20 mouse cellular contexts compared by ENCODE assay signal in genomic region chr3:149001364-149001763, GRCm38 (mm10). TPM values are rescaled to one million over a fixed set of nuclear protein-coding genes. Genes with fewer than 3 reads are reported as not detected.
DNase-seq lines count a peak whose midpoint lies in the region; ATAC-seq and TF ChIP-seq lines count a peak whose summit lies in the region.
"Had no signal": no experiment of that assay in that cellular context is flagged by ENCODE, and none has a peak within 500 bp of the region (broad histone marks: within the 10 kb centered on the region; RNA-seq: fewer than 3 reads in every experiment).

No protein-coding gene starts in this region.

- ATAC-seq in forebrain, embryonic 15.5 days (replicated peaks) = 0 out of 2 replicates have a peak, but pooled peaks have one; percentile 26
- ATAC-seq in forebrain, postnatal 0 days = no peak
- ATAC-seq in liver, embryonic 16.5 days (ENCODE audit: low read depth) = peak; percentile 48; the same call in 1 of the 2 replicates
- ATAC-seq: activated CD4-positive, CD25-positive, alpha-beta regulatory T cell, adult 4 months; forebrain, embryonic 13.5 days had no signal

- no peaks in the 10 kb centered on the region for H3K9me3 ChIP-seq in forebrain, embryonic 15.5 days
- H3K9me3 ChIP-seq in forebrain, postnatal 0 days (ENCODE audit: low read length) = no peaks in the 10 kb centered on the region
- H3K9me3 ChIP-seq in liver, embryonic 16.5 days (replicated peaks; ENCODE audit: control insufficient read depth, low read length) = no peaks in the 10 kb centered on the region
- H3K9me3 ChIP-seq: embryonic facial prominence, embryonic 12.5 days; forebrain, embryonic 13.5 days; heart, embryonic 12.5 days; hindbrain, embryonic 10.5 days had no signal

- no peak for DNase-seq in forebrain, postnatal 0 days
- no peak for DNase-seq in liver
- DNase-seq in R1 (ENCODE audit: low read depth, low spot score) = peak; percentile 58
- DNase-seq in right cerebral cortex, adult 18-20 months = no peak
- no peak for DNase-seq in lung, adult 2 months
- DNase-seq: adrenal gland, postnatal 14 days; cerebellum, adult 2 months; cerebellum, postnatal 10 days; gastrocnemius, postnatal 10 days; kidney, adult 11 months had no signal

- H3K27ac ChIP-seq in forebrain, embryonic 15.5 days (replicated peaks) = no peak overlapping the region
- no peak overlapping the region for H3K27ac ChIP-seq in forebrain, postnatal 0 days (ENCODE audit: low read depth, low read length)
- no peak overlapping the region for H3K27ac ChIP-seq in liver, embryonic 16.5 days (ENCODE audit: low read length)
- H3K27ac ChIP-seq: embryonic facial prominence, embryonic 12.5 days; forebrain, embryonic 13.5 days; hindbrain, embryonic 10.5 days; hindbrain, embryonic 14.5 days had no signal

- WGBS in forebrain, embryonic 15.5 days = 46% methylated on average over 8 of the region's 8 CpGs
- 44% methylated on average over 8 of the region's 8 CpGs for WGBS in forebrain, postnatal 0 days
- 32% methylated on average over 8 of the region's 8 CpGs for WGBS in liver, embryonic 16.5 days (ENCODE audit: insufficient replicate concordance)
- WGBS in lung, adult 2 months = 53% methylated on average over 8 of the region's 8 CpGs

- no peak overlapping the region for H3K9ac ChIP-seq in forebrain, embryonic 15.5 days (replicated peaks)
- H3K9ac ChIP-seq in forebrain, postnatal 0 days = no peak overlapping the region
- H3K9ac ChIP-seq in liver, embryonic 16.5 days (ENCODE audit: low read depth, low read length) = no peak overlapping the region
- H3K9ac ChIP-seq: embryonic facial prominence, embryonic 12.5 days; forebrain, embryonic 13.5 days; heart, embryonic 12.5 days; hindbrain, embryonic 14.5 days had no signal

- H3K27me3 ChIP-seq in forebrain, embryonic 15.5 days = no peaks in the 10 kb centered on the region
- H3K27me3 ChIP-seq in forebrain, postnatal 0 days (ENCODE audit: insufficient read depth, low read length) = no peaks in the 10 kb centered on the region
- H3K27me3 ChIP-seq in liver, embryonic 16.5 days (ENCODE audit: control insufficient read depth, insufficient read depth, low read depth, low read length) = no peaks in the 10 kb centered on the region
- H3K27me3 ChIP-seq: CH12.LX; embryonic facial prominence, embryonic 12.5 days; forebrain, embryonic 13.5 days had no signal

- no peak overlapping the region for H3K4me3 ChIP-seq in forebrain, embryonic 15.5 days
- H3K4me3 ChIP-seq in forebrain, postnatal 0 days (ENCODE audit: low read depth, low read length) = no peak overlapping the region
- no peak overlapping the region for H3K4me3 ChIP-seq in liver, embryonic 16.5 days (ENCODE audit: low read depth, low read length)
- no peak overlapping the region for H3K4me3 ChIP-seq in lung, adult 2 months (replicated peaks; ENCODE audit: extremely low read depth, low read depth, low read length)
- H3K4me3 ChIP-seq: embryonic facial prominence, embryonic 12.5 days; forebrain, embryonic 13.5 days; heart, embryonic 12.5 days; hindbrain, embryonic 10.5 days had no signal

- TF ChIP-seq CTCF in forebrain, postnatal 0 days (IDR thresholded peaks at IDR 0.05; ENCODE audit: low read depth) = no peak
- no peak for TF ChIP-seq CTCF in lung, adult 2 months (IDR thresholded peaks at IDR 0.05; ENCODE audit: insufficient read depth, low read length)

- no peaks in the 10 kb centered on the region for H3K36me3 ChIP-seq in forebrain, embryonic 15.5 days
- no peaks in the 10 kb centered on the region for H3K36me3 ChIP-seq in forebrain, postnatal 0 days (ENCODE audit: insufficient read depth)
- H3K36me3 ChIP-seq in liver, embryonic 16.5 days (ENCODE audit: control insufficient read depth, insufficient read depth) = no peaks in the 10 kb centered on the region
- H3K36me3 ChIP-seq: embryonic facial prominence, embryonic 12.5 days; G1E; heart, embryonic 12.5 days; hindbrain, embryonic 10.5 days had no signal

- H3K4me1 ChIP-seq in forebrain, embryonic 15.5 days = peaks cover 4% of the 10 kb centered on the region; the same call in 1 of the 2 replicates
- no peaks in the 10 kb centered on the region for H3K4me1 ChIP-seq in forebrain, postnatal 0 days (ENCODE audit: insufficient read depth)
- H3K4me1 ChIP-seq in liver, embryonic 16.5 days (ENCODE audit: control insufficient read depth, low read depth, low read length) = no peaks in the 10 kb centered on the region
- peaks cover 2% of the 10 kb centered on the region; the same call in 1 of the 2 replicates for H3K4me1 ChIP-seq in lung, adult 2 months (ENCODE audit: control insufficient read depth, insufficient read depth, low read length)

- H3K4me2 ChIP-seq in forebrain, embryonic 15.5 days (replicated peaks) = no peak overlapping the region
- H3K4me2 ChIP-seq in forebrain, postnatal 0 days (ENCODE audit: low read depth) = no peak overlapping the region
- H3K4me2 ChIP-seq in liver, embryonic 16.5 days (ENCODE audit: low read depth, low read length) = no peak overlapping the region
- H3K4me2 ChIP-seq: embryonic facial prominence, embryonic 12.5 days; forebrain, embryonic 13.5 days; heart, embryonic 12.5 days; hindbrain, embryonic 14.5 days had no signal

- TF ChIP-seq POLR2A in lung, adult 2 months (IDR thresholded peaks at IDR 0.05; ENCODE audit: borderline replicate concordance, extremely low read depth, low read depth, low read length) = no peak

RNA-seq across cellular contexts. Expression of gene Adgrl2, which starts 11.0 kb away (rescaled TPM):
- 99.4 and 119 TPM in 2 replicates for polyA plus RNA-seq in forebrain, embryonic 15.5 days (2015; fragmentation: Nextera tagmentation; extraction: Ambion mirVana)
- total RNA-seq in forebrain, postnatal 0 days (2014; rRNA removed) = 100 and 116 TPM in 2 replicates
- 66.3 and 73.6 TPM in 2 replicates for polyA plus RNA-seq in forebrain, postnatal 0 days (2015; fragmentation: Nextera tagmentation; extraction: Ambion mirVana)
- polyA plus RNA-seq in liver, embryonic 16.5 days (2015; fragmentation: Nextera tagmentation; extraction: Ambion mirVana) = 3.9 and 4.2 TPM in 2 replicates
- 92.7 and 94.3 TPM in 2 replicates for polyA plus RNA-seq in lung, adult 2 months (2012; rRNA removed)
- polyA plus RNA-seq: G1E had no signal

Comparison
In these comparisons a context has a peak if more than half of its experiments do, and no peak if none do; other contexts are left out.
1. RNA of gene Adgrl2, which starts 11.0 kb away (polyA plus RNA-seq): 99.4 to 119 TPM in forebrain, embryonic 15.5 days, 92.7 to 94.3 TPM in lung, adult 2 months and 66.3 to 73.6 TPM in forebrain, postnatal 0 days; 3.9 to 4.2 TPM in liver, embryonic 16.5 days; every median in the first group is over 10 times any median in the second.